Mouse (Mus musculus) spleen, embryonic (tissue): ENCODE measurements around the gene Lpp.

ENCODE experiments used
- CTCF ChIA-PET: fragments of 350-600 bp; sonication (Branson Sonifier 250); formaldehyde crosslinking; loops from one replicate; lab custom pipeline; 2022; lab: Charles Lee

The Lpp gene

DNA sequence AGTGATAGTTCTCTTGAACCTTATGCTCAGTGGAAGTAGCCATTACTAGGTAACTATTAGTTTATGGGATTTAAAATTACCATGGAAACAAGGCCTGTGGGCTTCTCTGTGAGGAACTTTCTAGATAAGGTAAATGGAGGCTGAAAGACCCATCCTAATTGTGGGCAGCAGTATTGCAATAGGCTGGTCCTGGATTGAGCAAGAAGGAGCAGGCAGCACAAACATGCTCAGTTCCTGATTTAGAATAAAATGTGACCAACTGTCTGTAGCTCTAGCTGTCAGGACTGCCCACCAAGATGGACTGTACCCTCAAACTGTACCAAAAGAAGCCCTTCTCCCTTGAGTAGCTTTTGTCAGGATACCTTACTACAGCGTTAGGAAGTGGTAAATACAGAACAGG is 392.3 kb downstream of the Lpp start:
- CTCF ChIA-PET: no interaction called here

- CTCF ChIA-PET: no interaction called here
Measured at GRCm38 (mm10) chr16:24788973-24789372, 395.7 kb downstream of the Lpp start.

GRCm38 (mm10) chr16:24791387-24791786 is 398.1 kb downstream of the Lpp start:
- CTCF ChIA-PET: no interaction called here

DNA sequence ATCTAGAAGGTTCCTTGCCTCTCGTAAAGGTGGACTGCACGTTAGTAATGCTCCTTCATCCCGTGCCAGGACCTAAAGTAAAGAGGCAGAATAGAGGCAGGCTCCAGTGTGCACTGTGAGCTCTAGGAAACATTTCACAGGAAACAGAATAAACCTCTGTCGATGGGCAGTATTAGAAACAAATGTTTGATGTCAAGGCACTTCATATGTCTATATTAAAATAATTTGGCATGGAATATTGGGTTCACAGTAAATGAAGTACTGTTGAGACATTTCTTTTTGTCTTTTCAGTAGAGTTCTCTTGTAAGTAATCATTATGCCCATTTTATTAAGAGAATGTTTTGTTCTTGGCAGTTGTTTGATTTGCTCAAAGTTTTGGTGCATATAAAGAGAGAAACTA is 398.7 kb downstream of the Lpp start:
- CTCF ChIA-PET: no interaction called here

DNA sequence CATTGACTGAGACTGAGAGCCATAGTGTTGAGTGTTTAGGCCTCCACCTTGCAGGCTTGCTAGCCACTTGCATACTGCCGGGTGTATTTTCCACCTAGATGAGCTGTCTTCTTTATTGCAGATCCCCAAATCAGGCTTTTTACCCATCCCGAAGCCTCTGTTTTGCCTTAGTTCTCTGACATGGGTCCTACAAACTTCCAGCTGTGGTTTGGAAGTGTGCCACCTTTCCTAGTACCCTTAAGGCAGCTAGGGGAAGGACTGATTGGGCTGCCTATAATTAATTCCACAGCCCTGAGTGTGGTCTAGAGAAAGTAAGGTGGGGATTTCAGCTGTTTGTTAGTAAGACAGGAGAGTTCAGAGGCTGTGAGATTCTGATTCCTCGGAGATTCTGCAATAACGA is 399.5 kb downstream of the Lpp start:
- CTCF ChIA-PET: interaction anchor here (0.7 kb wide), 1 partner anchor 37 kb away, joined by 11 read pairs; no protein-coding TSS in a partner anchor

- CTCF ChIA-PET: no interaction called here
Measured at GRCm38 (mm10) chr16:24794665-24795064, 401.4 kb downstream of the Lpp start.

DNA sequence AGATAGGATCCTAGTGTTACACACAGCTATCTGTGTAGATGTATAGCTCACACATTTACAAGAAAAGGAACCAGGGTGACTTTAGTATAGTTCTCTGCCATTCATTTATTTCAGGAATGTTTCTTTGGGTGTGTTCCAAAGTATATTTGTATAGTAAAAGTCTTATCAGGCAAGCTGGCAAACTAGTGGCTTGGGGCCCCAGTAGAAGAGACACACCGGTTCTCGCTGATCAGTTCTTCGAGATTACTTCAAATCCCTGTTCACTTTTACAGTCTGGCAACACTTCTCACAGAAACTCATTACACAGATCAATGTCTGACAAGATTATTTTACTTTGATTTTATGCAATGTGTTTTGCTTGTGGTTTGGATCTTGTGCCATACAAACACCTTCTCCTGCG is 408.0 kb downstream of the Lpp start:
- CTCF ChIA-PET: interaction anchor here (0.6 kb wide), 1 partner anchor 576 kb away, joined by 6 read pairs; no protein-coding TSS in a partner anchor

GRCm38 (mm10) chr16:24801780-24802179 is 408.5 kb downstream of the Lpp start:
- CTCF ChIA-PET: interaction anchor here (0.6 kb wide), 1 partner anchor 577 kb away, joined by 6 read pairs; no protein-coding TSS in a partner anchor

DNA sequence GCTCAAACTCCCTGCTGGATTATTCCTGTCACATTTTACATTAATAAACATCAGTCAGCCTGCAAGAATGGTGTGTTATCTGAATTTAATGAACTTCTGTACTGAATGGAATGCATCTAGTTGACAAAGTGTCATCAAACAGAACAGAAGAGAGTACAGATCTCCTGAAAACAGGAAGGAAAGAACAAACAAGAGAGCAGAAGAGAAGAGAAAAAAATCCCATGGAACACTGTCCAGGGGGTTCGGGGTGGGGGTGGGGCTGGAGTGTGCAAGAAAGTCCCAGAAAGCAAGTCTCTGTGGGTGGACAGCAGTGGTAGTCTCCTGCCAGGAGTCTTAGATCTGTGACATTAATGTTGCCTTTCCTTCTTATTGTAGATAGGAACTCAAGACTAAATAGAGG is 412.8 kb downstream of the Lpp start:
- CTCF ChIA-PET: no interaction called here

GRCm38 (mm10) chr16:24807565-24807964 is 414.3 kb downstream of the Lpp start:
- CTCF ChIA-PET: no interaction called here

- CTCF ChIA-PET: interaction anchor here (0.7 kb wide), 2 partner anchors 236 to 615 kb away, joined by 3 to 5 read pairs; no protein-coding TSS in a partner anchor
Measured at GRCm38 (mm10) chr16:24809811-24810210, 416.5 kb downstream of the Lpp start.

DNA sequence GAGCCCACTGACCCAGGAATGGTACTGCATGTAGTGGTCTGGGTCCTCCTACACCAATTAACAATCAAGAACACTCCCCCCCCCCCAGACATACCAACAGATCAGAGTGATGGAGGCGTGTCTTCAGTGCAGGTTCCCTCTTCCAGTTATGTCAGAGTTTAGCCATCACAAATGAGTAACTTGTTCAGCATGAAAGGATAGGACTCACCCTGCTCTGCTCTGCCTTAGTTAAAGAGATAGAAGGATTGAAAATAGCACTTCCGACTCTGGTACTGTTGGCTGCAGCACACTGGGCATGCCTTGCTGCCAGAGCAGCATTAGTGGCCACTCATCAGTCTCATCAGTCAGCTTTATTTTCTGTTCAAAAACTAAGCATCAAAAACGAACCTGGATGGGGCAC is 423.3 kb downstream of the Lpp start:
- CTCF ChIA-PET: no interaction called here

DNA sequence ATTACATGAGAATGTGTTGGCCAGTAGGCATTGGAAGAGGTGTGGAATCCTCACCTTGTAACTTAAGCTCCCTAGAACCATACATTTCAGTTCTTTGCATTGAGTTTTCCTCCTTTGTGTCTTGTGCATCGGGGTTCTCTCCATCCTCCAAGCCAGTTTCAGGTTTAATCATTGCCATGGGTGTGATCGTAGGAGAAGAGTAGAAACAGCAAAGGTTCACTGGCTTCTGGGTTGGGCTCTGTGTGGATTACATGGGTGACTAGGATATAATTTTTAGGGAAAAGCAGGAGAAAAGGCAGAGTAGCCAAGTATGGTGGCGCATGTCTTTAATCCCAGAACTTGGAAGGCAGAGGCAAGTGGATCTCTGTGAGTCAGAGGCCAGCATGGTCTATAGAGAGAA is 424.1 kb downstream of the Lpp start:
- CTCF ChIA-PET: no interaction called here

DNA sequence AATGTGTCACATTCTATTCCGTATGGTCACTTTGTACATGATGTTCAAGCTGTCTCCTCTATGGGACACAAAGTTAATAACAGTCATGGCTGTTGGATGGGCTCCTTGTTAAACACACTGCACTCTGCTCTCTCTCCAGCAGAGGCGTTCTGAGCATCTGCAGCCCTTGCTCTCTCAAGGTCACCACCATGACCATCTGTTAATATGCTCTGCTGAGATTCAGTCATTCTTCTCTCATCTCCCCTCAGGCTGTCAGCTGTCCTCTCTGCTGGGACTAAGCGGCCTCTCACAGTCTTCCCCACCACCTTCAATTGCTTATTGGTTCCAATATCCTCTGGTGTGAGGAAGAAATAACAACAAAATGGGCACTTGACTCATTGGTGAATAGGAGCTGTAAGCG is 425.8 kb downstream of the Lpp start:
- CTCF ChIA-PET: no interaction called here

GRCm38 (mm10) chr16:24822182-24822875 is 429.0 kb downstream of the Lpp start:
- CTCF ChIA-PET: no interaction called here

DNA sequence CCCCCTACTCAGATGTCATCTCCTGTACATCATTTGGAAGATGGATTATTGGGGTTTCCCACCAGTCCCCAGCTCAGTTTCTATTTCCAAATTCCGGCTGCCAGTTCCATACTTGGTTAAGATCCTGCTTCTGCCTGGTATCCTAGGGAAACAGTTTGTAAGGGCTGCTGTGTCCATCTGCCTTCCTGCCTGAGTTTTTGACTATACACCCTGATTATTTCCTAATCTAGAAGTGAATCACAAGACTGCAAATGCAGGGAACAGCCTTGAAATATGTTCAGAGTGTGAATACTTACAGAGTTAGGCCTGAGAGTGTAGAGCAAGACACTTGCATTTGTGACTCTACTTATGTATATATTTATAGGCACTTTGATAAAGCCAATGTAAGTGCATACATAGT is 429.6 kb downstream of the Lpp start:
- CTCF ChIA-PET: no interaction called here

- CTCF ChIA-PET: interaction anchor here (0.6 kb wide), 1 partner anchor 23 kb away, joined by 10 read pairs; no protein-coding TSS in a partner anchor
Measured at GRCm38 (mm10) chr16:24826390-24826789, 433.1 kb downstream of the Lpp start.

DNA sequence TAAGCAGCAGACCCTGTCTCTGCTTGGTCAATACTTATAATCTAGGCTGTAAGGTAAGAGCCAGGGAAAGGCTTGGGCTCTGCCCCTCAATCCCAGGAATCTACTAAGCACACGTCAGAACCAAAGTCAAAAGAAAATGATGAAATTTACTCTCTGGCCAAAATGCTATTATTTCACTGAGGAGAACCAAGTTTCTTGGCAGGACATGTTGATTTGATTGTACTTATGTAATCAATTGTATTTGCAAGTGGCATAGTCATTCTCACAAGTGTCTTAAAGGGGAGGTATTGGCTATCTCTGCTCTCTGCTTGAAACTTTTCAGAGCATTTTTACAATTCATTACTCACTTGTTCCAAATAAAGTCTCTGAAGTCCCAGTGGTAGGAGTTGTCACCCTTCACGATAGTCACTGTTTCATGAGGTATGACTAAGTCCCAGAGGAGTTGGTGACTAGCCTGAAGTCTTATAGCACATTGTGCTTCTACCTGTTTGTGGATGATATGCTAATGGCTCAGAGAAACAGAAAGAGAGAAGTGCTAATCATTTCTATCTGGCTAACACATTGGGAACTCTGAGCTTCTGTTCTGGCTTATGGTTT is 435.0 kb downstream of the Lpp start:
- CTCF ChIA-PET: interaction anchor here (0.6 to 0.7 kb wide), 2 partner anchors 49 to 844 kb away, joined by 3 to 5 read pairs; no protein-coding TSS in a partner anchor

DNA sequence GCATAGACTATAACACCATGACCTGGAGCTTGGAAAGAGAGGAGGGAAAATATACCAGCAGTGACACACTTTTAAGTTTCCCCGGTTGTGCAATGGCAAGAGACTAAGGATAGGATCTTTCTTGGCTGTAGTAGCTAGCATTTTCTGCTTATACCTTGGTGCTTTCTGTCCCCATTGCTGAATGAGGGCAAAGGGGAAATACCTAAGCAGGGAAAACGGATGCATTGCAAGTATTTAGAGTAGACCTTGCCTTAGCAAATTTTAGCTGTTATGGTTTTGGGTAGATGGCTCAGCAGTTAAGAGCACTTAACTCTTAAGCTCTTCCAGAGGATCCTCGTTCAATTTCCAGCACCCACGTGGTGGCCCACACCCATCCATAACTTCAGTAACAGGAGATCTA is 436.6 kb downstream of the Lpp start:
- CTCF ChIA-PET: interaction anchor here (0.5 kb wide), 1 partner anchor 37 kb away, joined by 11 read pairs; no protein-coding TSS in a partner anchor

DNA sequence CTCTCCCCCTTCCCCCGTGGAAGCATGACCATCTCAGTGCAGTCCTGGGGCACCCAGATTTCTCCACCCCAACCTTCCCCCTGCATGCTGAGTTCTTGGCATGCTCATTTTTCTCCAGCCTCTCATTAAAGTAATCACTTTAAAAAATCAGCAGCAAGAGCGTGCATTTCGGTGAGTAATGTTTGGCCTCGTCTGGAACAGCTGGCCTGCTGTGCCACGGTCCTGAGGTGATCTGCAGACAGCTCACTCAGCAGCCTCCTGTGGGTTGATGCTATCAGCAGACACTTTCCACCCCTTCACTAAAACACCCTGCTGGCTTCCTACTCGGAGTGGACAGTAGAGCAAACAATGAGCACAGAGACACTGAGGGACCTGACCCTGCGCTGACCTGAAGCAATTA is 437.6 kb downstream of the Lpp start:
- CTCF ChIA-PET: no interaction called here

GRCm38 (mm10) chr16:24833221-24833620 is 439.9 kb downstream of the Lpp start:
- CTCF ChIA-PET: no interaction called here

DNA sequence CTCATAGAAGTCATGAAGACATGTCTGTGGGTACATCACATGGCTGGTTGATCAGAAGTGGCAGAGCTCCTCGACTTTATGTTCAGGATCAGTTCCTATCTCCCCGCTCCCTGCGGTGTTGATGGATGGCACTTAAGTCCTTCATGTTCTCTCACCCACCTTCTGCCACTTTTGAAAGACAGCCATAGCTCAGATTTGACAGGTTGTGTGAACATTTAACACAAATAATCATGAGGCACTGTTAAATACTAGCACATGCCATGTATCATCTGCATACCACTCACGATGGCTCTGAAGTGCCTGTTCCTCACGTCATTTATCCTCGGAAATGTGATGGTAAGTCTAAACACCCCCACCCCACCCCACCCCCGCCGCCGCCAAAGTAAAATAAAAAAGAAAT is 441.2 kb downstream of the Lpp start:
- CTCF ChIA-PET: interaction anchor here (0.6 kb wide), 1 partner anchor 814 kb away, joined by 4 read pairs; no protein-coding TSS in a partner anchor

- CTCF ChIA-PET: no interaction called here
Measured at GRCm38 (mm10) chr16:24836550-24836949, 443.2 kb downstream of the Lpp start.
